Mouse (Mus musculus) C2C12 (cell line): Measurements from ENCODE around the gene Ralgds.

Source experiments
- CTCF ChIP-seq: IDR thresholded peaks from one replicate; pipeline ENCODE4 v1.5.1; 2011; ENCODE audit not compliant: control insufficient read depth, insufficient read depth, insufficient read length
- MAX ChIP-seq: IDR thresholded peaks from one replicate; pipeline ENCODE4 v1.6.1; 2011; ENCODE audit warnings: mild to moderate bottlenecking, control low read depth
- MYOG ChIP-seq: IDR thresholded peaks from one replicate; pipeline ENCODE4 v1.6.1; 2011; ENCODE audit not compliant: control insufficient read depth, insufficient read length; ENCODE audit errors: extremely low read depth
- USF1 ChIP-seq: IDR thresholded peaks from one replicate; pipeline ENCODE4 v1.6.1; 2011; ENCODE audit warnings: low read depth, mild to moderate bottlenecking, control low read depth, moderate library complexity

DNA sequence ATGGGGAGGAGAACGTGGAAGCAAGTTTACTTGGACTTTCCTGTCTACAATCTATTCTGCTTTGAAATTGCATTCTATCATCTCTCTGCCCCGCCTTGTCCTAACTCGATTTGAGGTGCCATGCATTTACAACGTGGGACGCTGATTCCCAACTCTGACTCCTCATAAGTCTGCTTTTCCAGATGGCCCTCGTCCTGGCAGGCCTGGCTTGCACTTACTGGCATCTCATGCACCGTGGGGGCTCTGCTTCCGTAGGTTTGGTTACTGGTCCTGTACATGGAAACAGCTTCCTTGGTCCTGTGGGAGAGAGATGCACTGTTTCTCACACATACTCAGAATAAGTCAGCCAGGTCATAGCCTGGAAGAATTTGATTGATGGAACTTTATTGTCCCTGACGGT lies 48.0 kb upstream of the Ralgds start:
- TF ChIP-seq CTCF (no peak), USF1 (no peak), MAX (no peak), MYOG (no peak)
